ENCODE assay signal across 8 mouse cellular contexts in the genomic region with DNA sequence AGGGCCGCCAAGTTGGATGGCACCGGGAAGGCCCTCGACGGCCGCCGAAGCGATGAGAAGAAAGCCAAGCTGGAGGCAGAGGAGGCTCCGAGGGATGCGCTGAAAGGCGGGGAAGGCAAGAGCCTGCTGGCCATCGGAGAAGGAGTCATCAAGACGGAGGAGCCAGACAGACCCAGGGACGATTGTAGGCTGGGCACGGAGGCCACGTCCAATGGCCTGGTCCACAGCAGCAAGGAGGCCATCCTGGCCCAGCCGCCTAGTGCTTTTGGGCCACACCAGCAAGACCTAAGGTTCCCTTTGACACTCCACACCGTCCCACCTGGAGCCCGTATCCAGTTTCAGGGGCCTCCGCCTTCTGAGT. TPM values are rescaled to one million over a fixed set of nuclear protein-coding genes. Genes with fewer than 3 reads are reported as not detected.
DNase-seq lines count a peak whose midpoint lies in the region; ATAC-seq and TF ChIP-seq lines count a peak whose summit lies in the region.

No protein-coding gene starts in this region.

- H3K4me1 ChIP-seq in heart, adult 2 months (ENCODE audit: control insufficient read depth, insufficient read depth, low read length): no peaks in the 10 kb centered on the region
- H3K4me1 ChIP-seq in ES-Bruce4 (ENCODE audit: control insufficient read depth, insufficient read depth, low read length): no peaks in the 10 kb centered on the region
- peaks cover 6% of the 10 kb centered on the region; the same call in 1 of the 2 replicates for H3K4me1 ChIP-seq in heart, embryonic 16.5 days (ENCODE audit: control insufficient read depth, insufficient read depth, low read length)
- peaks cover 13% of the 10 kb centered on the region; the same call in 1 of the 2 replicates for H3K4me1 ChIP-seq in liver, embryonic 15.5 days (replicated peaks)

- no peak for TF ChIP-seq POLR2A in heart, adult 2 months (IDR thresholded peaks at IDR 0.05; ENCODE audit: insufficient read depth, low read depth, low read length)
- no peak for TF ChIP-seq POLR2A in ES-Bruce4 (IDR thresholded peaks at IDR 0.05; ENCODE audit: insufficient read depth, low read length)

- TF ChIP-seq EP300 in heart, adult 2 months (IDR thresholded peaks at IDR 0.05; ENCODE audit: insufficient read depth, low read depth, low read length): no peak
- no peak for TF ChIP-seq EP300 in ES-Bruce4 (IDR thresholded peaks at IDR 0.05; ENCODE audit: insufficient read depth, low read depth, low read length)

- H3K9me3 ChIP-seq in ES-Bruce4 (replicated peaks; ENCODE audit: control insufficient read depth, insufficient read depth, low read length, poor library complexity, severe bottlenecking): peaks cover 5% of the 10 kb centered on the region
- H3K9me3 ChIP-seq in heart, embryonic 16.5 days (replicated peaks; ENCODE audit: control insufficient read depth, low read length): peaks cover 7% of the 10 kb centered on the region
- no peaks in the 10 kb centered on the region for H3K9me3 ChIP-seq in liver, embryonic 15.5 days (replicated peaks)

- no peak for TF ChIP-seq CTCF in heart, adult 2 months (IDR thresholded peaks at IDR 0.05)
- no peak for TF ChIP-seq CTCF in ES-Bruce4 (IDR thresholded peaks at IDR 0.05; ENCODE audit: low read depth, low read length)

- no peak for DNase-seq in heart, adult 2 months
- DNase-seq in heart, postnatal 14 days: no peak
- no peak for DNase-seq in left cerebral cortex, postnatal 36 days (ENCODE audit: low spot score in 2 of 2)
- no peak for DNase-seq in right cerebral cortex, postnatal 4 days

- no peaks in the 10 kb centered on the region for H3K27me3 ChIP-seq in heart, adult 2 months (ENCODE audit: control insufficient read depth, insufficient read depth, low read length)
- no peaks in the 10 kb centered on the region; the same call in 1 of the 2 replicates for H3K27me3 ChIP-seq in ES-Bruce4 (ENCODE audit: control insufficient read depth, insufficient read depth, low read length, poor library complexity, severe bottlenecking)
- H3K27me3 ChIP-seq in heart, embryonic 16.5 days (ENCODE audit: control insufficient read depth, insufficient read depth, low read length): no peaks in the 10 kb centered on the region
- H3K27me3 ChIP-seq in liver, embryonic 15.5 days: peaks cover 47% of the 10 kb centered on the region

- H3K4me2 ChIP-seq in heart, embryonic 16.5 days (ENCODE audit: low read depth, low read length): peak overlapping the region; percentile 95
- H3K4me2 ChIP-seq in liver, embryonic 15.5 days: peak overlapping the region; percentile 77

- no peak overlapping the region; the same call in 1 of the 2 replicates for H3K27ac ChIP-seq in heart, adult 2 months
- no peak overlapping the region for H3K27ac ChIP-seq in ES-Bruce4 (ENCODE audit: insufficient read depth, low read length)
- peak overlapping the region; percentile 39; the same call in 1 of the 2 replicates for H3K27ac ChIP-seq in heart, embryonic 16.5 days (ENCODE audit: low read length)
- H3K27ac ChIP-seq in liver, embryonic 15.5 days (replicated peaks): no peak overlapping the region

- intact Hi-C loops in heart, adult 2 months (cut with DNase I): no loop called here
- intact Hi-C loops in heart, postnatal 14 days (cut with DNase I): loop anchor here (1.0 kb wide), 1 partner anchor 26 kb away; a partner anchor contains a TSS
- intact Hi-C loops in left cerebral cortex, postnatal 36 days (cut with DNase I): no loop called here

- no peak for ATAC-seq in heart, embryonic 16.5 days (replicated peaks; ENCODE audit: extremely low read depth, insufficient read depth, low FRiP score)
- ATAC-seq in liver, embryonic 15.5 days (ENCODE audit: insufficient read depth): no peak
- no peak for ATAC-seq in monocyte, adult 5-6 weeks (replicated peaks; ENCODE audit: insufficient number of reproducible peaks, low FRiP score, low TSS enrichment, poor library complexity, severe bottlenecking)

- 43% methylated on average over 19 of the region's 19 CpGs for WGBS in heart, adult 2 months
- 47% methylated on average over 19 of the region's 19 CpGs for WGBS in heart, embryonic 16.5 days
- WGBS in liver, embryonic 15.5 days (ENCODE audit: insufficient replicate concordance): 47% methylated on average over 19 of the region's 19 CpGs

- no peaks in the 10 kb centered on the region for H3K36me3 ChIP-seq in heart, adult 2 months (ENCODE audit: control insufficient read depth, insufficient read depth, low read length)
- H3K36me3 ChIP-seq in ES-Bruce4 (ENCODE audit: control insufficient read depth, insufficient read depth, low read length, poor library complexity, severe bottlenecking): no peaks in the 10 kb centered on the region
- no peaks in the 10 kb centered on the region for H3K36me3 ChIP-seq in heart, embryonic 16.5 days (ENCODE audit: control insufficient read depth, insufficient read depth)
- no peaks in the 10 kb centered on the region for H3K36me3 ChIP-seq in liver, embryonic 15.5 days (replicated peaks)

- H3K9ac ChIP-seq in heart, adult 2 months (ENCODE audit: low read depth, low read length): peak overlapping the region; percentile 94
- H3K9ac ChIP-seq in ES-Bruce4 (ENCODE audit: low read depth, poor library complexity, severe bottlenecking): peak overlapping the region; percentile 58
- peak overlapping the region; percentile 92 for H3K9ac ChIP-seq in heart, embryonic 16.5 days (ENCODE audit: low read length)
- H3K9ac ChIP-seq in liver, embryonic 15.5 days: no peak overlapping the region; the same call in 1 of the 2 replicates

- no peaks in the 10 kb centered on the region for H3K79me2 ChIP-seq in heart, adult 2 months (replicated peaks; ENCODE audit: control insufficient read depth, insufficient read depth, low read length)

- H3K4me3 ChIP-seq in heart, adult 2 months: peak overlapping the region; percentile 54
- peak overlapping the region; percentile 41 for H3K4me3 ChIP-seq in ES-Bruce4 (ENCODE audit: low read depth, low read length)
- H3K4me3 ChIP-seq in heart, embryonic 16.5 days (ENCODE audit: low read length): peak overlapping the region; percentile 76
- H3K4me3 ChIP-seq in liver, embryonic 15.5 days (replicated peaks): peak overlapping the region; percentile 60

RNA-seq across cellular contexts. Expression of a gene that starts 0.8 kb away (rescaled TPM):
- under 1 TPM; 0.16 to 0.18 TPM for total RNA-seq in heart, adult 2 months (2021)
- polyA plus RNA-seq in heart, adult 2 months (2012; rRNA removed): 0.09 and 0.14 TPM in 2 replicates
- total RNA-seq in heart, postnatal 14 days (2021): under 1 TPM; 0.14 to 0.24 TPM
- 0.67 and 0.87 TPM in 2 replicates for polyA plus RNA-seq in ES-Bruce4 (2011; ENCODE audit: insufficient read depth, insufficient read length, low read depth, missing spikeins)
- polyA plus RNA-seq in heart, embryonic 16.5 days (2015; fragmentation: Nextera tagmentation; extraction: Ambion mirVana): 0.09 TPM in 1 of 2 replicates, not detected in the other
- polyA plus RNA-seq in liver, embryonic 15.5 days (2015; fragmentation: Nextera tagmentation; extraction: Ambion mirVana): not detected in 2 replicates
- not detected in 3 replicates for total RNA-seq in monocyte, adult 5-6 weeks (2017)
- under 1 TPM in 1 of 2 experiments, not detected in 1; 0.10 TPM for total RNA-seq in left cerebral cortex, postnatal 36 days (2021)

RNA-seq across cellular contexts. Expression of a gene that starts 25.6 kb away (rescaled TPM):
- total RNA-seq in heart, adult 2 months (2021): 1 to 10 TPM; 5.9 to 6.0 TPM
- 5.7 and 7.2 TPM in 2 replicates for polyA plus RNA-seq in heart, adult 2 months (2012; rRNA removed)
- 1 to 10 TPM; 4.9 to 6.3 TPM for total RNA-seq in heart, postnatal 14 days (2021)
- 33.7 and 36.3 TPM in 2 replicates for polyA plus RNA-seq in ES-Bruce4 (2011; ENCODE audit: insufficient read depth, insufficient read length, low read depth, missing spikeins)
- 7.4 and 8.2 TPM in 2 replicates for polyA plus RNA-seq in heart, embryonic 16.5 days (2015; fragmentation: Nextera tagmentation; extraction: Ambion mirVana)
- 5.5 and 5.7 TPM in 2 replicates for polyA plus RNA-seq in liver, embryonic 15.5 days (2015; fragmentation: Nextera tagmentation; extraction: Ambion mirVana)
- 3.8 to 9.2 TPM (median 6.2 TPM) in 3 replicates for total RNA-seq in monocyte, adult 5-6 weeks (2017)
- 10 to 100 TPM in 1 of 2 experiments, 1 to 10 TPM in 1; 10.0 to 12.4 TPM for total RNA-seq in left cerebral cortex, postnatal 36 days (2021)

RNA-seq across cellular contexts. Expression of a gene that starts 36.1 kb away (rescaled TPM):
- total RNA-seq in heart, adult 2 months (2021): 1 to 10 TPM; 3.4 to 4.0 TPM
- polyA plus RNA-seq in heart, adult 2 months (2012; rRNA removed): 2.0 and 3.8 TPM in 2 replicates
- total RNA-seq in heart, postnatal 14 days (2021): 1 to 10 TPM; 4.8 to 5.2 TPM
- polyA plus RNA-seq in ES-Bruce4 (2011; ENCODE audit: insufficient read depth, insufficient read length, low read depth, missing spikeins): 8.5 and 8.7 TPM in 2 replicates
- 5.6 and 6.1 TPM in 2 replicates for polyA plus RNA-seq in heart, embryonic 16.5 days (2015; fragmentation: Nextera tagmentation; extraction: Ambion mirVana)
- polyA plus RNA-seq in liver, embryonic 15.5 days (2015; fragmentation: Nextera tagmentation; extraction: Ambion mirVana): 2.3 and 2.5 TPM in 2 replicates
- total RNA-seq in monocyte, adult 5-6 weeks (2017): 2.2 to 3.4 TPM (median 2.6 TPM) in 3 replicates
- total RNA-seq in left cerebral cortex, postnatal 36 days (2021): 10 to 100 TPM; 23.8 to 25.4 TPM
